Mouse (Mus musculus) activated CD4-positive, CD25-positive, alpha-beta regulatory T cell, adult 4 months (primary cell): ENCODE results near the gene Gm20518. TPM values are rescaled to one million over a fixed set of nuclear protein-coding genes. Genes with fewer than 3 reads are reported as not detected.

Experiments used
- ATAC-seq: one replicate; pipeline ENCODE4 v1.8.0; 2017
- polyA plus RNA-seq, 2 experiments: library from polyadenylated mRNA; unstranded; fragments of 100-300 nt; shearing (Covaris generic); gene quantifications; one replicate each; pipeline ENCODE4 v1.2.1; 2017

Gene Gm20518
- polyA plus RNA-seq = under 1 TPM in 1 of 2 experiments, not detected in 1; 0.15 TPM

GRCm38 (mm10) chr16:17891567-17891959 is at the start of gene Gm20518:
TSS of gene Gm20518 (minus strand) at chr16:17891671.
- ATAC-seq = peak; percentile 93

- no peak for ATAC-seq
Measured at GRCm38 (mm10) chr16:17939255-17939751, 47.8 kb upstream of the Gm20518 start.

- ATAC-seq = peak; percentile 87
Measured at GRCm38 (mm10) chr16:17938821-17939220, 47.4 kb upstream of the Gm20518 start.

- no peak for ATAC-seq
Measured at GRCm38 (mm10) chr16:17938187-17938586, 46.7 kb upstream of the Gm20518 start.

GRCm38 (mm10) chr16:17936776-17937175 is 45.3 kb upstream of the Gm20518 start:
- no peak for ATAC-seq

- peak; percentile 35 for ATAC-seq
Measured at GRCm38 (mm10) chr16:17934445-17934910, 43.0 kb upstream of the Gm20518 start.

GRCm38 (mm10) chr16:17933594-17934444 is 42.3 kb upstream of the Gm20518 start:
- ATAC-seq = no peak

- ATAC-seq = no peak
Measured at GRCm38 (mm10) chr16:17931906-17932460, 40.5 kb upstream of the Gm20518 start.

GRCm38 (mm10) chr16:17929631-17930030 is 38.2 kb upstream of the Gm20518 start:
- no peak for ATAC-seq

GRCm38 (mm10) chr16:17929211-17929610 is 37.7 kb upstream of the Gm20518 start:
- ATAC-seq = no peak

GRCm38 (mm10) chr16:17928627-17929104 is 37.2 kb upstream of the Gm20518 start:
- ATAC-seq = peak; percentile 92

GRCm38 (mm10) chr16:17928087-17928580 is 36.7 kb upstream of the Gm20518 start, which contains the start of gene Slc25a1:
TSS of gene Slc25a1 (minus strand) at chr16:17928219.
- ATAC-seq = peak; percentile 25

- peak; percentile 19 for ATAC-seq
Measured at GRCm38 (mm10) chr16:17927351-17928082, 36.0 kb upstream of the Gm20518 start.

- no peak for ATAC-seq
Measured at GRCm38 (mm10) chr16:17922163-17922538, 30.7 kb upstream of the Gm20518 start.

- peak; percentile 95 for ATAC-seq
Measured at GRCm38 (mm10) chr16:17921325-17922162, 30.1 kb upstream of the Gm20518 start.

GRCm38 (mm10) chr16:17920586-17920985 is 29.1 kb upstream of the Gm20518 start:
- no peak for ATAC-seq

- no peak for ATAC-seq
Measured at GRCm38 (mm10) chr16:17914307-17915249, 23.1 kb upstream of the Gm20518 start, which contains the start of gene Gsc2. TSS of gene Gsc2 (minus strand) at chr16:17915059.

- ATAC-seq = peak; percentile 100
Measured at GRCm38 (mm10) chr16:17911052-17911595, 19.7 kb upstream of the Gm20518 start, which contains the start of gene Ess2. TSS of gene Ess2 (minus strand) at chr16:17911348.

- no peak for ATAC-seq
Measured at GRCm38 (mm10) chr16:17898462-17898861, 7.0 kb upstream of the Gm20518 start, which contains the start of the genes Dgcr2 and Tssk2. TSS of gene Dgcr2 (minus strand) at chr16:17898562. TSS of gene Tssk2 (plus strand) at chr16:17898637.

GRCm38 (mm10) chr16:17896091-17896490 is 4.6 kb upstream of the Gm20518 start:
- ATAC-seq = no peak
